8 mouse cellular contexts compared by ENCODE assay signal in the genomic region with DNA sequence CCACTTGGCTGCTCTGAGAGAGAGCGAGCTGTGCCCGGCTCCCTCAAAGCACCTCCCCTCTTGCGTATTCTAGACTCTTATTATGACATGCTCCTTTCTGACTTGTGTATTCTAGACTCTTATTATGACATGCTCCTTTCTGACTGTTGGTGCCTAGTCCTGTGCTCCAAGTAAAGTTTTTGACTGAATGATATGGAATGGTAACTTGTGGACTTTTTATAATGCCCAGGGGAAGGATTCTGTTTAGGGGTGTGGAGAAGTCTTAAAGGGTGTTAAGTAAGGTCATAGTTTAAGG.
DNase-seq lines count a peak whose midpoint lies in the region; ATAC-seq lines count a peak whose summit lies in the region.
"Had no signal": no experiment of that assay in that cellular context is flagged by ENCODE, and none has a peak within 500 bp of the region (broad histone marks: within the 10 kb centered on the region; RNA-seq: fewer than 3 reads in every experiment).

No protein-coding gene starts in this region.

- peak; percentile 66 for ATAC-seq in liver, embryonic 12.5 days

- H3K9ac ChIP-seq in liver, embryonic 12.5 days: peak overlapping the region; percentile 8; the same call in 1 of the 2 replicates

- 15% methylated on average over 3 of the region's 3 CpGs for WGBS in liver, embryonic 12.5 days (ENCODE audit: insufficient replicate concordance)

- no peaks in the 10 kb centered on the region for H3K9me3 ChIP-seq in liver, embryonic 12.5 days (replicated peaks)

- peaks cover 22% of the 10 kb centered on the region for H3K27me3 ChIP-seq in liver, embryonic 12.5 days (replicated peaks)

- H3K4me1 ChIP-seq in liver, embryonic 12.5 days: peaks cover 70% of the 10 kb centered on the region

- peak; percentile 17 for DNase-seq in kidney, adult 9 months
- DNase-seq in kidney, postnatal 36 days: no peak
- peak; percentile 79 for DNase-seq in R1 (ENCODE audit: low read depth, low spot score)
- DNase-seq in embryo, embryonic 11 days: peak; percentile 58
- no peak for DNase-seq in urinary bladder, postnatal 25 days (ENCODE audit: low spot score)
- no peak for DNase-seq in thymus, postnatal 36 days
- DNase-seq: lung, adult 2 months had no signal

- H3K4me3 ChIP-seq in liver, embryonic 12.5 days: no peak overlapping the region

- H3K36me3 ChIP-seq in liver, embryonic 12.5 days: no peaks in the 10 kb centered on the region

- peak overlapping the region; percentile 29; the same call in 1 of the 2 replicates for H3K27ac ChIP-seq in liver, embryonic 12.5 days

- peak overlapping the region; percentile 42 for H3K4me2 ChIP-seq in liver, embryonic 12.5 days

Comparison
In these comparisons a context has a peak if more than half of its experiments do, and no peak if none do; other contexts are left out.
1. DNase-seq: peak in kidney, adult 9 months (single experiment), R1 (single experiment) and embryo, embryonic 11 days (single experiment); none in kidney, postnatal 36 days (0 of 2), urinary bladder, postnatal 25 days (single experiment) and thymus, postnatal 36 days (0 of 2).